In genomic region chr15:61770721-61771542, GRCm38 (mm10) we compare ENCODE assay signal across 8 mouse cellular contexts.
A peak's percentile ranks its signal among the peaks of the same experiment; 100 is the strongest.
DNase-seq lines count a peak whose midpoint lies in the region; TF ChIP-seq lines count a peak whose summit lies in the region.

No protein-coding gene starts in this region.

- H3K27ac ChIP-seq in cerebellum, adult 2 months (ENCODE audit: insufficient read depth, low read length) = no peak overlapping the region

- TF ChIP-seq CTCF in lung, adult 2 months (IDR thresholded peaks at IDR 0.05; ENCODE audit: insufficient read depth, low read length) = no peak
- TF ChIP-seq CTCF in cerebellum, adult 2 months (IDR thresholded peaks at IDR 0.05; ENCODE audit: borderline replicate concordance, insufficient read depth, low read depth, low read length) = no peak

- H3K4me1 ChIP-seq in lung, adult 2 months (ENCODE audit: control insufficient read depth, insufficient read depth, low read length) = peaks cover 6% of the 10 kb centered on the region; the same call in 1 of the 2 replicates
- no peaks in the 10 kb centered on the region for H3K4me1 ChIP-seq in cerebellum, adult 2 months (ENCODE audit: control insufficient read depth, insufficient read depth, low read length)

- H3K79me2 ChIP-seq in myocyte (ENCODE audit: control insufficient read depth, insufficient read depth) = no peaks in the 10 kb centered on the region

- H3K4me2 ChIP-seq in myocyte (ENCODE audit: low read depth) = peak overlapping the region; percentile 15

- no peaks in the 10 kb centered on the region for H3K36me3 ChIP-seq in myocyte (ENCODE audit: control insufficient read depth, insufficient read depth)

- TF ChIP-seq POLR2A in lung, adult 2 months (IDR thresholded peaks at IDR 0.05; ENCODE audit: borderline replicate concordance, extremely low read depth, low read depth, low read length) = no peak
- TF ChIP-seq POLR2A in myocyte (IDR thresholded peaks at IDR 0.05; ENCODE audit: insufficient read length, low read depth) = no peak
- no peak for TF ChIP-seq POLR2A in cerebellum, adult 2 months (IDR thresholded peaks at IDR 0.05; ENCODE audit: borderline replicate concordance, insufficient read depth, low read length)

- WGBS in lung, adult 2 months = 32% methylated on average over 14 of the region's 14 CpGs
- 59% methylated on average over 14 of the region's 14 CpGs for WGBS in cerebellum, adult 2 months

- H3ac ChIP-seq in myocyte (ENCODE audit: control insufficient read depth, insufficient read length) = no peak overlapping the region

- DNase-seq in lung, adult 2 months = peak; percentile 6
- DNase-seq in lung, postnatal 36 days = no peak
- peak; percentile 23 for DNase-seq in embryo, embryonic 9.5 days (ENCODE audit: extremely low spot score)
- peak; percentile 7 for DNase-seq in kidney, adult 9 months
- DNase-seq in retina, embryonic 14.5 days (ENCODE audit: low spot score) = no peak
- no peak for DNase-seq in spleen, postnatal 4 days (ENCODE audit: low spot score in 2 of 2)
- no peak for DNase-seq in cerebellum, adult 2 months

- no peak overlapping the region for H3K4me3 ChIP-seq in lung, adult 2 months (replicated peaks; ENCODE audit: extremely low read depth, low read depth, low read length)
- no peak overlapping the region for H3K4me3 ChIP-seq in myocyte
- no peak overlapping the region for H3K4me3 ChIP-seq in cerebellum, adult 2 months (replicated peaks; ENCODE audit: insufficient read depth, low read depth, low read length)

- no peaks in the 10 kb centered on the region for H3K27me3 ChIP-seq in myocyte (ENCODE audit: control insufficient read depth, insufficient read depth, insufficient read length)
- H3K27me3 ChIP-seq in cerebellum, adult 2 months (ENCODE audit: control insufficient read depth, insufficient read depth, low read length) = no peaks in the 10 kb centered on the region; the same call in 1 of the 2 replicates

TF ChIP-seq in myocyte, 11 proteins besides CTCF, POLR2A, EP300 and RAD21:
- TF ChIP-seq CEBPB (IDR thresholded peaks at IDR 0.05; ENCODE audit: insufficient read depth, poor library complexity, severe bottlenecking) = 0 out of 2 replicates have a peak, but pooled peaks have one; percentile 31
- no peak for TF ChIP-seq USF1 (IDR thresholded peaks at IDR 0.05; ENCODE audit: low read depth)

Comparison
In these comparisons a context has a peak if more than half of its experiments do, and no peak if none do; other contexts are left out.
1. DNase-seq: peak in lung, adult 2 months (single experiment), embryo, embryonic 9.5 days (single experiment) and kidney, adult 9 months (single experiment); none in lung, postnatal 36 days (single experiment), retina, embryonic 14.5 days (single experiment), spleen, postnatal 4 days (0 of 2) and cerebellum, adult 2 months (0 of 2).